Mouse (Mus musculus) hindbrain, embryonic 13.5 days (tissue): ENCODE data around the gene Msh5. TPM values are rescaled to one million over a fixed set of nuclear protein-coding genes. Genes with fewer than 3 reads are reported as not detected.

Source experiments
- ATAC-seq: fragments of 200-750 bp; cut with Nextera tagmentation; 2 replicates; pipeline ENCODE4 v1.8.0; 2017; ENCODE audit warnings: moderate TSS enrichment; ENCODE audit not compliant: low FRiP score
- H3K27ac ChIP-seq: fragments of 300-500 bp; sonication (generic); 2 replicates; pipeline ENCODE4 v1.5.1; 2015; ENCODE audit warnings: inconsistent platforms, mild to moderate bottlenecking, moderate library complexity
- H3K27me3 ChIP-seq: fragments of 300-500 bp; sonication (generic); 2 replicates; pipeline ENCODE4 v1.6.1; 2015; ENCODE audit warnings: mild to moderate bottlenecking, inconsistent platforms
- H3K36me3 ChIP-seq: fragments of 300-500 bp; sonication (generic); 2 replicates; pipeline ENCODE4 v1.6.1; 2015; ENCODE audit warnings: mild to moderate bottlenecking, inconsistent platforms
- H3K4me1 ChIP-seq: fragments of 300-500 bp; sonication (generic); replicated peaks from 2 replicates; pipeline ENCODE4 v1.6.1; 2015; ENCODE audit warnings: inconsistent platforms
- H3K4me2 ChIP-seq: fragments of 300-500 bp; sonication (generic); 2 replicates; pipeline ENCODE4 v1.6.1; 2015; ENCODE audit warnings: inconsistent platforms, mild to moderate bottlenecking, moderate library complexity
- H3K4me3 ChIP-seq: fragments of 300-500 bp; sonication (generic); 2 replicates; pipeline ENCODE4 v1.5.1; 2015; ENCODE audit warnings: mild to moderate bottlenecking, inconsistent platforms
- H3K9ac ChIP-seq: fragments of 300-500 bp; sonication (generic); 2 replicates; pipeline ENCODE4 v1.6.1; 2015; ENCODE audit warnings: mild to moderate bottlenecking, inconsistent platforms
- H3K9me3 ChIP-seq: fragments of 300-500 bp; sonication (generic); 2 replicates; pipeline ENCODE4 v1.6.1; 2016; ENCODE audit warnings: inconsistent platforms
- WGBS: fragments of 180-500 bp; shearing (Covaris S2); methylation state at CpG from one replicate; pipeline ENCODE4 v1.1.7; 2015; 5-methylcytosine and 5-hydroxymethylcytosine counted together
- polyA plus RNA-seq: library from polyadenylated mRNA; unstranded; fragments of >200 nt; fragmentation: Nextera tagmentation; extraction: Ambion mirVana; gene quantifications from 2 replicates; pipeline ENCODE4 v1.2.1, GENCODE M21; 2015

Gene Msh5
- polyA plus RNA-seq, 1 experiment from 2014 or later = 3.5 TPM

- Histone ChIP-seq H3K9me3 (no peaks in the 10 kb centered on the region), H3K4me3 (peak overlapping the region; percentile 76), H3K4me2 (peak overlapping the region; percentile 88), H3K27me3 (no peaks in the 10 kb centered on the region), H3K9ac (peak overlapping the region; percentile 87), H3K36me3 (peaks cover 6% of the 10 kb centered on the region), H3K27ac (peak overlapping the region; percentile 97; the same call in 1 of the 2 replicates), H3K4me1 (peaks cover 24% of the 10 kb centered on the region)
- 21% methylated on average over 2 of the region's 2 CpGs for WGBS
- ATAC-seq = no peak
These were observed 65.9 kb downstream of the Msh5 start for GRCm38 (mm10) chr17:34980655-34981054.

- no peak for ATAC-seq
- H3K27ac ChIP-seq = no peak overlapping the region
- no peaks in the 10 kb centered on the region for H3K9me3 ChIP-seq
- H3K27me3 ChIP-seq = no peaks in the 10 kb centered on the region
- no peak overlapping the region for H3K4me2 ChIP-seq
- no peak overlapping the region for H3K4me3 ChIP-seq
- peaks cover 24% of the 10 kb centered on the region for H3K4me1 ChIP-seq
- 96% methylated on average over 4 of the region's 4 CpGs for WGBS
- H3K36me3 ChIP-seq = no peaks in the 10 kb centered on the region; the same call in 1 of the 2 replicates
- H3K9ac ChIP-seq = no peak overlapping the region
These were observed 66.9 kb downstream of the Msh5 start for GRCm38 (mm10) chr17:34979631-34980030.

Other genes with a start within 250 kb of the Msh5 start
- not detected in 2 replicates for gene Cyp21a1, start 242.2 kb downstream of the Msh5 start, polyA plus RNA-seq
- gene Stk19, start 209.8 kb downstream of the Msh5 start, polyA plus RNA-seq = 36.5 and 40.5 TPM in 2 replicates
- 68.9 and 69.6 TPM in 2 replicates for gene Dxo, start 209.7 kb downstream of the Msh5 start, polyA plus RNA-seq
- gene Skiv2l, start 196.5 kb downstream of the Msh5 start, polyA plus RNA-seq = 54.1 and 60.4 TPM in 2 replicates
- gene Nelfe, start 196.4 kb downstream of the Msh5 start, polyA plus RNA-seq = 82.7 and 88.9 TPM in 2 replicates
- gene Cfb, start 184.2 kb downstream of the Msh5 start, polyA plus RNA-seq = 1.9 TPM in 2 replicates
- gene Zbtb12, start 167.3 kb downstream of the Msh5 start, polyA plus RNA-seq = 13.5 and 13.9 TPM in 2 replicates
- 0.10 TPM in 1 of 2 replicates, not detected in the other for gene Gm20547, start 164.7 kb downstream of the Msh5 start, polyA plus RNA-seq
- gene C2, start 148.5 kb downstream of the Msh5 start, polyA plus RNA-seq = 1.4 and 2.3 TPM in 2 replicates
- 90.1 and 98.0 TPM in 2 replicates for gene Ehmt2, start 148.3 kb downstream of the Msh5 start, polyA plus RNA-seq
- 0.17 TPM in 1 of 2 replicates, not detected in the other for gene Slc44a4, start 132.3 kb downstream of the Msh5 start, polyA plus RNA-seq
- gene Neu1, start 115.5 kb downstream of the Msh5 start, polyA plus RNA-seq = 30.6 and 31.5 TPM in 2 replicates
- 0.26 and 0.32 TPM in 2 replicates for gene Hspa1b, start 87.5 kb downstream of the Msh5 start, polyA plus RNA-seq
- not detected in 2 replicates for gene Gm20481, start 76.8 kb downstream of the Msh5 start, polyA plus RNA-seq
- 4.0 and 4.6 TPM in 2 replicates for gene Hspa1a, start 74.6 kb downstream of the Msh5 start, polyA plus RNA-seq
- 0.85 and 1.1 TPM in 2 replicates for gene Hspa1l, start 74.0 kb downstream of the Msh5 start, polyA plus RNA-seq
- 112 and 117 TPM in 2 replicates for gene Lsm2, start 64.9 kb downstream of the Msh5 start, polyA plus RNA-seq
- 57.3 TPM in 2 replicates for gene Vars, start 45.8 kb downstream of the Msh5 start, polyA plus RNA-seq
- 0.16 and 0.18 TPM in 2 replicates for gene Vwa7, start 30.2 kb downstream of the Msh5 start, polyA plus RNA-seq
- gene Sapcd1, start 18.7 kb downstream of the Msh5 start, polyA plus RNA-seq = 2.5 and 2.9 TPM in 2 replicates
- 100 and 102 TPM in 2 replicates for gene Clic1, start 3.2 kb upstream of the Msh5 start, polyA plus RNA-seq
- gene Ddah2, start 12.3 kb upstream of the Msh5 start, polyA plus RNA-seq = 420 and 426 TPM in 2 replicates
- gene Ly6g6c, start 18.6 kb upstream of the Msh5 start, polyA plus RNA-seq = not detected in 2 replicates
- gene Mpig6b, start 19.4 kb upstream of the Msh5 start, polyA plus RNA-seq = 0.25 and 0.31 TPM in 2 replicates
- 0.45 TPM in 1 of 2 replicates, not detected in the other for gene Ly6g6e, start 30.2 kb upstream of the Msh5 start, polyA plus RNA-seq
- gene Ly6g6d, start 31.3 kb upstream of the Msh5 start, polyA plus RNA-seq = 0.61 and 1.1 TPM in 2 replicates
- 0.19 and 0.28 TPM in 2 replicates for gene Ly6g6f, start 38.9 kb upstream of the Msh5 start, polyA plus RNA-seq
- 86.9 and 93.8 TPM in 2 replicates for gene Abhd16a, start 42.5 kb upstream of the Msh5 start, polyA plus RNA-seq
- 0.36 TPM in 1 of 2 replicates, not detected in the other for gene Ly6g5c, start 61.5 kb upstream of the Msh5 start, polyA plus RNA-seq
- 1.1 and 1.9 TPM in 2 replicates for gene Ly6g5b, start 68.7 kb upstream of the Msh5 start, polyA plus RNA-seq
- gene Gpank1, start 74.7 kb upstream of the Msh5 start, polyA plus RNA-seq = 21.6 and 24.4 TPM in 2 replicates
- gene Csnk2b, start 75.3 kb upstream of the Msh5 start, polyA plus RNA-seq = 317 and 322 TPM in 2 replicates
- gene D17H6S53E, start 79.6 kb upstream of the Msh5 start, polyA plus RNA-seq = 10.2 and 11.2 TPM in 2 replicates
- gene Apom, start 85.3 kb upstream of the Msh5 start, polyA plus RNA-seq = 0.34 and 0.84 TPM in 2 replicates
- gene Bag6, start 88.4 kb upstream of the Msh5 start, polyA plus RNA-seq = 76.5 and 81.9 TPM in 2 replicates
- gene Prrc2a, start 118.2 kb upstream of the Msh5 start, polyA plus RNA-seq = 181 and 196 TPM in 2 replicates
- gene Aif1, start 129.3 kb upstream of the Msh5 start, polyA plus RNA-seq = 8.7 and 11.6 TPM in 2 replicates
- 6.8 and 8.9 TPM in 2 replicates for gene Lst1, start 141.7 kb upstream of the Msh5 start, polyA plus RNA-seq
- gene Ltb, start 147.7 kb upstream of the Msh5 start, polyA plus RNA-seq = 0.44 and 0.52 TPM in 2 replicates
- gene Tnf, start 155.3 kb upstream of the Msh5 start, polyA plus RNA-seq = not detected in 2 replicates
- 0.23 and 0.27 TPM in 2 replicates for gene Lta, start 158.6 kb upstream of the Msh5 start, polyA plus RNA-seq
- 0.57 and 0.83 TPM in 2 replicates for gene Gm16181, start 174.1 kb upstream of the Msh5 start, polyA plus RNA-seq
- gene Atp6v1g2, start 186.9 kb upstream of the Msh5 start, polyA plus RNA-seq = 52.4 and 54.2 TPM in 2 replicates
- 8.4 and 10.8 TPM in 2 replicates for gene Nfkbil1, start 189.0 kb upstream of the Msh5 start, polyA plus RNA-seq
- 391 and 410 TPM in 2 replicates for gene Ddx39b, start 195.0 kb upstream of the Msh5 start, polyA plus RNA-seq
- 73.4 and 73.6 TPM in 2 replicates for gene H2-D1, start 216.0 kb upstream of the Msh5 start, polyA plus RNA-seq